Mouse (Mus musculus): ENCODE data around the gene Tm9sf2.

DNA sequence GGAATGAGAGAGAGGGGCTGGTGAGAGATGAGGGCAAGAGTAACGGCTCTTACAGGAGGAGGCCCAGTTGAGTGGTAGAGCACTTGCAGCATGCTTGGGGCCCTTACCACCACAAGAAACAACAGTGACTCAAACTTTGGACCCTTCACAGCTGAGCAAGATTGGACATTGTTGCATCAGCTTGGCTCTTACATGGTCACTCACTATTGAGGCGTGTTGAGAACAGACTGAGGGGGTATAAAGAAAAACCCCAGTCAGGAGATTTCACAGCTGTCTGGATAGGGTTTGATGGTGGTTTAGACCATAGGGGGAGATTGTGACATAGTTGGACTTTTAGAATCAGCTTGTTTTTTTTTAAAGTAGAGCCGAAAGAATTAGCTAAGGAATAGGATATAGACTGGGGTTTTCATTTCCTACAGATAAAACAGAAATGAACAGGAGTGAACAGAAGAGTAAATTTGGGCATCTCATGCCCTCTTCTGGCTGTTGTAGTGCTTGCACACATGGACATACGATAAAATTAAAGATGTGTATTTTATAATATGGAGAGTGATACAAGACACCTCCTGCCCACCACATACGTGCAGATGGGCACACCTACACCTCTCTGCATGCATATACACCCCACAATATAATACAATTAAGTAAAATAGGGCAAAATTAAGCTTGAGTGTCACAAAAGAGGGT is 23.4 kb downstream of the Tm9sf2 start:
- TF ChIP-seq CTCF (IDR thresholded peaks at IDR 0.05; ENCODE audit: low read depth, low read length) (no peak), POLR2A (IDR thresholded peaks at IDR 0.05; ENCODE audit: insufficient read depth, low read length) (no peak), EP300 (IDR thresholded peaks at IDR 0.05; ENCODE audit: insufficient read depth, low read depth, low read length) (no peak)
